Mouse (Mus musculus): Measurements from ENCODE around the gene Gm20388. TPM values are rescaled to one million over a fixed set of nuclear protein-coding genes. Genes with fewer than 3 reads are reported as not detected.

Gene Gm20388
- polyA plus RNA-seq, 1 experiment from 2014 or later, result 5.5 TPM

GRCm38 (mm10) chr8:120006645-120007160, 96.1 kb downstream of the Gm20388 start:
- WGBS, result 53% methylated on average over 9 of the region's 9 CpGs
- Histone ChIP-seq H3K4me1 (peaks cover 44% of the 10 kb centered on the region), H3K9me3 (no peaks in the 10 kb centered on the region), H3K4me3 (no peak overlapping the region), H3K36me3 (replicated peaks) (no peaks in the 10 kb centered on the region), H3K27me3 (ENCODE audit: poor library complexity, severe bottlenecking) (peaks cover 6% of the 10 kb centered on the region; the same call in 1 of the 2 replicates), H3K27ac (no peak overlapping the region)
- DNase-seq (ENCODE audit: extremely low spot score, low spot score), result no peak

GRCm38 (mm10) chr8:120007178-120007577, 96.5 kb downstream of the Gm20388 start:
- Histone ChIP-seq H3K36me3 (replicated peaks) (no peaks in the 10 kb centered on the region), H3K27me3 (ENCODE audit: poor library complexity, severe bottlenecking) (peaks cover 9% of the 10 kb centered on the region; the same call in 1 of the 2 replicates), H3K4me1 (peaks cover 44% of the 10 kb centered on the region), H3K27ac (no peak overlapping the region), H3K9me3 (no peaks in the 10 kb centered on the region), H3K4me3 (no peak overlapping the region)
- no peak for DNase-seq (ENCODE audit: extremely low spot score, low spot score)
- 88% methylated on average over 9 of the region's 9 CpGs for WGBS

GRCm38 (mm10) chr8:120009284-120009683, 98.6 kb downstream of the Gm20388 start:
- Histone ChIP-seq H3K9me3 (no peaks in the 10 kb centered on the region), H3K27ac (no peak overlapping the region), H3K36me3 (replicated peaks) (no peaks in the 10 kb centered on the region), H3K27me3 (ENCODE audit: poor library complexity, severe bottlenecking) (peaks cover 16% of the 10 kb centered on the region; the same call in 1 of the 2 replicates), H3K4me1 (peaks cover 45% of the 10 kb centered on the region), H3K4me3 (no peak overlapping the region)
- 72% methylated on average over 6 of the region's 6 CpGs for WGBS
- DNase-seq (ENCODE audit: extremely low spot score, low spot score), result no peak

GRCm38 (mm10) chr8:120012491-120012890, 101.8 kb downstream of the Gm20388 start:
- H3K27ac ChIP-seq, result no peak overlapping the region
- peaks cover 11% of the 10 kb centered on the region; the same call in 1 of the 2 replicates for H3K27me3 ChIP-seq (ENCODE audit: poor library complexity, severe bottlenecking)
- H3K36me3 ChIP-seq (replicated peaks), result no peaks in the 10 kb centered on the region
- H3K4me3 ChIP-seq, result no peak overlapping the region
- peaks cover 30% of the 10 kb centered on the region for H3K4me1 ChIP-seq
- no peak for DNase-seq (ENCODE audit: extremely low spot score, low spot score)
- no peaks in the 10 kb centered on the region for H3K9me3 ChIP-seq
- WGBS, result 89% methylated on average over 8 of the region's 8 CpGs

GRCm38 (mm10) chr8:120012927-120013326, 102.3 kb downstream of the Gm20388 start:
- Histone ChIP-seq H3K27me3 (ENCODE audit: poor library complexity, severe bottlenecking) (peaks cover 10% of the 10 kb centered on the region; the same call in 1 of the 2 replicates), H3K4me1 (peaks cover 30% of the 10 kb centered on the region), H3K4me3 (no peak overlapping the region; the same call in 1 of the 2 replicates), H3K27ac (peak overlapping the region; percentile 53; the same call in 1 of the 2 replicates), H3K9me3 (no peaks in the 10 kb centered on the region), H3K36me3 (replicated peaks) (no peaks in the 10 kb centered on the region)
- no peak for DNase-seq (ENCODE audit: extremely low spot score, low spot score)
- 28% methylated on average over 9 of the region's 9 CpGs for WGBS

- no peaks in the 10 kb centered on the region for H3K9me3 ChIP-seq
- no peak overlapping the region for H3K4me3 ChIP-seq
- no peaks in the 10 kb centered on the region for H3K36me3 ChIP-seq (replicated peaks)
- H3K27me3 ChIP-seq (ENCODE audit: poor library complexity, severe bottlenecking), result peaks cover 10% of the 10 kb centered on the region; the same call in 1 of the 2 replicates
- 75% methylated on average over 15 of the region's 15 CpGs for WGBS
- no peak for DNase-seq (ENCODE audit: extremely low spot score, low spot score)
- H3K27ac ChIP-seq, result no peak overlapping the region
- H3K4me1 ChIP-seq, result peaks cover 40% of the 10 kb centered on the region
Observed at GRCm38 (mm10) chr8:120014267-120015023, 103.8 kb downstream of the Gm20388 start.

- H3K27ac ChIP-seq, result no peak overlapping the region
- 0 out of 2 replicates have a peak, but pooled peaks cover 15% of the 10 kb centered on the region for H3K27me3 ChIP-seq (ENCODE audit: poor library complexity, severe bottlenecking)
Observed at GRCm38 (mm10) chr8:120015916-120016315, 105.3 kb downstream of the Gm20388 start.

GRCm38 (mm10) chr8:120016424-120016823, 105.8 kb downstream of the Gm20388 start:
- Histone ChIP-seq H3K36me3 (replicated peaks) (no peaks in the 10 kb centered on the region), H3K27ac (no peak overlapping the region), H3K4me1 (peaks cover 46% of the 10 kb centered on the region), H3K4me3 (no peak overlapping the region), H3K27me3 (ENCODE audit: poor library complexity, severe bottlenecking) (0 out of 2 replicates have a peak, but pooled peaks cover 15% of the 10 kb centered on the region), H3K9me3 (no peaks in the 10 kb centered on the region)
- 84% methylated on average over 7 of the region's 7 CpGs for WGBS
- DNase-seq (ENCODE audit: extremely low spot score, low spot score), result no peak

More at GRCm38 (mm10) chr8:120015916-120016315, 105.3 kb downstream of the Gm20388 start:
- Histone ChIP-seq H3K36me3 (replicated peaks) (no peaks in the 10 kb centered on the region), H3K4me3 (no peak overlapping the region), H3K4me1 (peaks cover 42% of the 10 kb centered on the region), H3K9me3 (no peaks in the 10 kb centered on the region)
- WGBS, result 90% methylated on average over 8 of the region's 8 CpGs
- DNase-seq (ENCODE audit: extremely low spot score, low spot score), result no peak

GRCm38 (mm10) chr8:120017349-120017748, 106.7 kb downstream of the Gm20388 start:
- peaks cover 46% of the 10 kb centered on the region for H3K4me1 ChIP-seq
- H3K27me3 ChIP-seq (ENCODE audit: poor library complexity, severe bottlenecking), result 0 out of 2 replicates have a peak, but pooled peaks cover 11% of the 10 kb centered on the region
- H3K27ac ChIP-seq, result no peak overlapping the region
- 91% methylated on average over 13 of the region's 13 CpGs for WGBS
- H3K4me3 ChIP-seq, result no peak overlapping the region
- DNase-seq (ENCODE audit: extremely low spot score, low spot score), result no peak
- H3K36me3 ChIP-seq (replicated peaks), result no peaks in the 10 kb centered on the region
- no peaks in the 10 kb centered on the region for H3K9me3 ChIP-seq

- Histone ChIP-seq H3K4me1 (peaks cover 42% of the 10 kb centered on the region), H3K4me3 (no peak overlapping the region), H3K9me3 (no peaks in the 10 kb centered on the region), H3K36me3 (replicated peaks) (no peaks in the 10 kb centered on the region), H3K27me3 (ENCODE audit: poor library complexity, severe bottlenecking) (0 out of 2 replicates have a peak, but pooled peaks cover 9% of the 10 kb centered on the region), H3K27ac (no peak overlapping the region)
- no peak for DNase-seq (ENCODE audit: extremely low spot score, low spot score)
- 94% methylated on average over 6 of the region's 6 CpGs for WGBS
Observed at GRCm38 (mm10) chr8:120017786-120018185, 107.1 kb downstream of the Gm20388 start.

- Histone ChIP-seq H3K27me3 (ENCODE audit: poor library complexity, severe bottlenecking) (0 out of 2 replicates have a peak, but pooled peaks cover 9% of the 10 kb centered on the region), H3K27ac (no peak overlapping the region), H3K4me1 (peaks cover 36% of the 10 kb centered on the region), H3K36me3 (replicated peaks) (no peaks in the 10 kb centered on the region), H3K4me3 (no peak overlapping the region), H3K9me3 (no peaks in the 10 kb centered on the region)
- no peak for DNase-seq (ENCODE audit: extremely low spot score, low spot score)
- WGBS, result 76% methylated on average over 6 of the region's 6 CpGs
Observed at GRCm38 (mm10) chr8:120018379-120018778, 107.7 kb downstream of the Gm20388 start.

GRCm38 (mm10) chr8:120019297-120019696, 108.7 kb downstream of the Gm20388 start:
- WGBS, result 88% methylated on average over 5 of the region's 5 CpGs

GRCm38 (mm10) chr8:120020298-120020697, 109.7 kb downstream of the Gm20388 start:
- Histone ChIP-seq H3K4me3 (no peak overlapping the region), H3K27me3 (ENCODE audit: poor library complexity, severe bottlenecking) (0 out of 2 replicates have a peak, but pooled peaks cover 5% of the 10 kb centered on the region), H3K4me1 (peaks cover 21% of the 10 kb centered on the region), H3K27ac (no peak overlapping the region), H3K9me3 (no peaks in the 10 kb centered on the region), H3K36me3 (replicated peaks) (no peaks in the 10 kb centered on the region)
- no peak for DNase-seq (ENCODE audit: extremely low spot score, low spot score)
- 74% methylated on average over 7 of the region's 7 CpGs for WGBS

More at GRCm38 (mm10) chr8:120019297-120019696, 108.7 kb downstream of the Gm20388 start:
- Histone ChIP-seq H3K9me3 (no peaks in the 10 kb centered on the region), H3K4me3 (no peak overlapping the region), H3K36me3 (replicated peaks) (no peaks in the 10 kb centered on the region), H3K27ac (0 out of 2 replicates have a peak overlapping the region, but pooled peaks have one; percentile 12), H3K27me3 (ENCODE audit: poor library complexity, severe bottlenecking) (0 out of 2 replicates have a peak, but pooled peaks cover 5% of the 10 kb centered on the region), H3K4me1 (peaks cover 27% of the 10 kb centered on the region)
- no peak for DNase-seq (ENCODE audit: extremely low spot score, low spot score)
